Mouse (Mus musculus): ENCODE measurements around the gene Pkig. TPM values are rescaled to one million over a fixed set of nuclear protein-coding genes. Genes with fewer than 3 reads are reported as not detected.

Gene Pkig
- 109 and 152 TPM in 2 replicates for polyA plus RNA-seq (2011; ENCODE audit: insufficient read depth, insufficient read length, low replicate concordance, missing spikeins)

DNA sequence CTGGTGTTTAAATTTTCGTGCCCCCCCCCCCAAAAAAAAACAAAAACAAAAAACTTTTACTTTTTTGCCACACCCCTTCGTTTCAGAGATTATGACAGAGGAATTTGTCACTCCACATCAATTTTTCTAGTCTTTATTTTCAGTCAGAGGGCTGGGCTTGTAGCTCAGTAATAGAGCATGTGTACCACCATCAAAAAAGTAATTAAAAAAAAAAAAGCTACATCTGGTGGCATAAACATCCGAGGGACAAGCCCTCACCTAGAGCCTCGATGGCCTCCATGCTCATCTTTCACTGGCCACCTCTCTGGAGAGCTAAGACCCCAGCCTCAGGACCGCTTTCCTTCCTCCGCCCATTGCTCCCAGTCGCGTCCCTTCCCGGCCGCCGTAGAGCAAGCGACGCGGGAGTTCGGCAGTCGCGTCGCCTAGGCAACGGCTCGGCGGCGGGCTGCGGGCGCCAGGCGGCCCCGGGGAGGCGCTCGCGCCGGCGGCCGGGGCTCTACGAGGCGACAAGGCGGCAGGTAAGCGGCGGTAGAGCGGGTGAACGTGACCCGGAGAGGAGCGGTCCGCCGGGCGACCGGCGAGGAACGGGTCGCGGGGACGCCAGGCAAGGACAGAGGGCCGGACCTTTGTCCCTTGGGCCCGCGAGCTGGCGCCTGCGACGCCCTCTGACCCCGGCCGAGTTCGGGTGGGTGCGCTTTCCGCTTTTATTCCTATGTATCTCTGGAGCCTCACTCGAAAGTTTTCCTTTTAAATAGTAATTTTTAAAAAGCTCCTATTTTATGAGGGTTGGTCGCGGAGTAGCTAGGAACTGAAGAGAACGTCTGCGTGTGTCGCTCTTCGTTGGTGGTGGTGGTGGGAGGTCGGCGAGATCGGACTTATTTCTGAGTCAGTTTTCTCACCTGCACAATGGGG is at the start of gene Pkig:
Gene Pkig, plus strand, starts transcription at position 412 of the 912 bp plus-strand sequence.
- Histone ChIP-seq H3K27ac (ENCODE audit: control insufficient read depth, insufficient read depth, low read depth, low read length, poor library complexity) (peak within 1 kb of the TSS; percentile 83), H3K4me1 (ENCODE audit: control insufficient read depth, insufficient read depth, low read length) (peaks cover 11% of the 10 kb centered on the region)

DNA sequence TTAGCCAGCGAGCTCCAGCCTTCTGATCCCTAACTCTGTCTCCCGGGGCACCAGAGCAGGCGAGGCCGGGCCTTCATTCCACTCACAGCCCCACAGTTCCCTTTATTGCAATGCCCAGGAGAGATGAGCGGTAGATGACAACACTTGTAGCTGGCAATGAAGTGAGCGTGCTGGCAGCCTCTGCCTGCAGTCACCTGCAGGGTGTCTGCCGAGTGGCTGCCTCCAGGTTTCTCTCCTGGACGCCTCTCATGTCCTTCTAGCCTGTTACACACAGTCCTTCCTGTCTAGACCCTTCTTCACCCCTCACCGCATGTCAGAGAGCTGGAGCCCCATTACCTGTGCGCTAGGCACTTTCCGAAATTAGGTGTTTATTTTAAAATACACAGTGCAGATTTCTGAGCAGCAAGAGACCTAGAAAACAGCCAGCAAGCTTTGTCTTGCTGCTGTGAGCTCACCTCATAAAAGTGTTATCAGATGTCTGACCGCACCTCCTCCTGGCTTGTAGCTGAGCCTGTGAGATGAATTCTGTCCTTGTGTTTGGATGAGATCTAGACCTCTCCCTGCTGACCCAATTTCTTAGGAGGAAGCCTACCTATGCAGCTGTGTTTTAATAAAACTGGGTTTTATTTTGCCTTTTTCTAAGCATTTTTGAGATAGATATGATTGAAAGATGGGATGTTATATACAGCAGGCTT is 48.8 kb upstream of the Pkig start:
- H3K4me1 ChIP-seq (ENCODE audit: control insufficient read depth, insufficient read depth, low read length), result no peaks in the 10 kb centered on the region
- no peak for TF ChIP-seq CTCF (IDR thresholded peaks at IDR 0.05; ENCODE audit: control insufficient read depth, insufficient read depth, low read length)
- 86% methylated on average over 12 of the region's 12 CpGs for WGBS
- H3K27ac ChIP-seq (ENCODE audit: control insufficient read depth, insufficient read depth, low read depth, low read length, poor library complexity), result no peak overlapping the region
- no peak overlapping the region for H3K4me3 ChIP-seq (replicated peaks; ENCODE audit: control insufficient read depth, low read depth, low read length)

More for the DNA sequence above, at the start of gene Pkig:
- WGBS, result under 1% methylated on average over 71 of the region's 71 CpGs
- peak; percentile 9; the same call in 1 of the 2 replicates for TF ChIP-seq CTCF (IDR thresholded peaks at IDR 0.05; ENCODE audit: control insufficient read depth, insufficient read depth, low read length)
- TF ChIP-seq POLR2A (IDR thresholded peaks at IDR 0.05; ENCODE audit: borderline replicate concordance, control insufficient read depth, low read depth, low read length), result peak; percentile 46; the same call in 1 of the 2 replicates
- H3K4me3 ChIP-seq (replicated peaks; ENCODE audit: control insufficient read depth, low read depth, low read length), result peak within 1 kb of the TSS; percentile 78

DNA sequence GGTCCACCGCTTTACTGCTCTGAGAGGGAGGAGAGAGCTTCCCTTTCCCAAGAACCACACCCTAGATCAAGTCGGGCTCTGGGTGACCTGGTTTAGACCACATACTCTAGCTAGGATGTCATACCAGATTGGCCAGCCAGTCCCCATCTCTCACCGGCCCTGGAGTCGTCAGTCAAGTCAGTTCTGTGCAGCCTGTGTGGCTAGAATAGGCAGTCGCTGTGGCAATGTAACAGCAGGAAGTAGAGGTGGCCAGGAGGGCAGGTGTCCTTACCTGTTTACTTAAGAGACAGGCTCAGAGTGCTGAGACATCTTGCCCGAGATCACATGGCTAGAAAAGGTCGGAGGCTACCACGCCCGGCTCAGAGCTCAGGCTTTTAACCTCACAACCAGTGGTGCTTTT is 47.0 kb upstream of the Pkig start:
- TF ChIP-seq POLR2A (IDR thresholded peaks at IDR 0.05; ENCODE audit: borderline replicate concordance, control insufficient read depth, low read depth, low read length) (no peak), CTCF (IDR thresholded peaks at IDR 0.05; ENCODE audit: control insufficient read depth, insufficient read depth, low read length) (no peak)
- 82% methylated on average over 9 of the region's 9 CpGs for WGBS
- H3K27ac ChIP-seq (ENCODE audit: control insufficient read depth, insufficient read depth, low read depth, low read length, poor library complexity), result no peak overlapping the region
- no peaks in the 10 kb centered on the region for H3K4me1 ChIP-seq (ENCODE audit: control insufficient read depth, insufficient read depth, low read length)
- H3K4me3 ChIP-seq (replicated peaks; ENCODE audit: control insufficient read depth, low read depth, low read length), result no peak overlapping the region

DNA sequence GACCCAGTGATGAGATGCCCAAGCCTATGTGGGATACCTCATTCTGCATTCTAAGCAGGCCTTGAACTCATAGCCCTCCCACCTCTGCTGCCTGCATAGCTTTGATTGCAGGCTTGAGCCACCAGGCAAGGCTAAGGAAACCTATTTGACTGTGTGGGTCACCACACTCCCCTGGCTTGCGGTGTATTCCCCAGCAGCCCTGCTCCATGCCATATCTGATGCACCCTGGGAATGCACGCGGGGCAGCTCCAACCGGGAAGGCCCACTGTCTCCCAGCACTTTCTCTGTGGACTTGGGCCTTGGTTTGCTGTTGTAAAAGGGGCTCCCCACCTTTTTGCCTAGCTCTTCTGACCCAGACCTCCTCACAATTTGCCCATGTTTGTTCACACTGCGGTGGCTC is 45.0 kb upstream of the Pkig start:
- peak overlapping the region; percentile 6; the same call in 1 of the 2 replicates for H3K27ac ChIP-seq (ENCODE audit: control insufficient read depth, insufficient read depth, low read depth, low read length, poor library complexity)
- TF ChIP-seq CTCF (IDR thresholded peaks at IDR 0.05; ENCODE audit: control insufficient read depth, insufficient read depth, low read length), result no peak
- no peak for TF ChIP-seq POLR2A (IDR thresholded peaks at IDR 0.05; ENCODE audit: borderline replicate concordance, control insufficient read depth, low read depth, low read length)
- 97% methylated on average over 5 of the region's 5 CpGs for WGBS
- H3K4me1 ChIP-seq (ENCODE audit: control insufficient read depth, insufficient read depth, low read length), result no peaks in the 10 kb centered on the region
- H3K4me3 ChIP-seq (replicated peaks; ENCODE audit: control insufficient read depth, low read depth, low read length), result no peak overlapping the region

DNA sequence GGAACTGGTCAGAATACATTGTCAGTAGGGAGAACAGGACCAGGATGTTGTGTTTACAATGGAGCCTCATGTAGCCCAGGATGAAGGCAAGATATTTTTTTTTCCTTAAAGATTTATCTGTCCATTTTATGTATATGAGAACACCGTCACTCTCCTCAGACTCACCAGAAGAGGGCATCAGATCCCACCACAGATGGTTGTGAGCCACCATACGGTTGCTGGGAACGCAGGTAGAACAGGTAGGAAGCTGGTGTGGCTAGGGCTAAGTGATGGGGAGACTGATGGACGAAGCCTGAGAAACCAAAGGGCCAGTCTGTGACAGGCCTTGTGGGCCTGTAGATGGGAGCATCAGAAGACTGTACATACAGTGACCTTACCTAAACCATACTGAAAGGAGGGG is 44.2 kb upstream of the Pkig start:
- H3K27ac ChIP-seq (ENCODE audit: control insufficient read depth, insufficient read depth, low read depth, low read length, poor library complexity), result no peak overlapping the region
- no peak for TF ChIP-seq POLR2A (IDR thresholded peaks at IDR 0.05; ENCODE audit: borderline replicate concordance, control insufficient read depth, low read depth, low read length)
- H3K4me3 ChIP-seq (replicated peaks; ENCODE audit: control insufficient read depth, low read depth, low read length), result no peak overlapping the region
- 88% methylated on average over 4 of the region's 4 CpGs for WGBS
- no peaks in the 10 kb centered on the region for H3K4me1 ChIP-seq (ENCODE audit: control insufficient read depth, insufficient read depth, low read length)

DNA sequence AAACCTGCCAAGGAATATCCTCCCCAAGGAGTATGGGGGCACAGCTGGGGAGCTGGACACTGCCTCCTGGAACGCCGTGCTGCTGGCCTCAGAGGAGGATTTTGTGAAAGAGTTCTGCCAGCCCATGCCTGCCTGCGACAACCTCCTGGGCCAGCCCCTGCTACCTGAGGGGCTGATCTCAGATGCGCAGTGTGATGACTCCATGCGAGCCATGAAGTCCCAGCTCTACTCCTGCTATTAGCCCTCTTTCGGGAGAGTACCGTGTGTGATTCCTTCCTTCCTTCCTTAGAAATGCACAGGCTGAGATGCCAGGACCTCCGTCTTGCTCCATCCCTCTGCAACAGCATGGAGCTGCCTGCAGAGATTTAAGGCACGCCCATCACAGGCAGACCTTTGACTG is 42.8 kb upstream of the Pkig start:
- TF ChIP-seq CTCF (IDR thresholded peaks at IDR 0.05; ENCODE audit: control insufficient read depth, insufficient read depth, low read length), result no peak
- TF ChIP-seq POLR2A (IDR thresholded peaks at IDR 0.05; ENCODE audit: borderline replicate concordance, control insufficient read depth, low read depth, low read length), result no peak
- 90% methylated on average over 9 of the region's 9 CpGs for WGBS
- Histone ChIP-seq H3K4me1 (ENCODE audit: control insufficient read depth, insufficient read depth, low read length) (no peaks in the 10 kb centered on the region), H3K4me3 (replicated peaks; ENCODE audit: control insufficient read depth, low read depth, low read length) (no peak overlapping the region), H3K27ac (ENCODE audit: control insufficient read depth, insufficient read depth, low read depth, low read length, poor library complexity) (no peak overlapping the region)

DNA sequence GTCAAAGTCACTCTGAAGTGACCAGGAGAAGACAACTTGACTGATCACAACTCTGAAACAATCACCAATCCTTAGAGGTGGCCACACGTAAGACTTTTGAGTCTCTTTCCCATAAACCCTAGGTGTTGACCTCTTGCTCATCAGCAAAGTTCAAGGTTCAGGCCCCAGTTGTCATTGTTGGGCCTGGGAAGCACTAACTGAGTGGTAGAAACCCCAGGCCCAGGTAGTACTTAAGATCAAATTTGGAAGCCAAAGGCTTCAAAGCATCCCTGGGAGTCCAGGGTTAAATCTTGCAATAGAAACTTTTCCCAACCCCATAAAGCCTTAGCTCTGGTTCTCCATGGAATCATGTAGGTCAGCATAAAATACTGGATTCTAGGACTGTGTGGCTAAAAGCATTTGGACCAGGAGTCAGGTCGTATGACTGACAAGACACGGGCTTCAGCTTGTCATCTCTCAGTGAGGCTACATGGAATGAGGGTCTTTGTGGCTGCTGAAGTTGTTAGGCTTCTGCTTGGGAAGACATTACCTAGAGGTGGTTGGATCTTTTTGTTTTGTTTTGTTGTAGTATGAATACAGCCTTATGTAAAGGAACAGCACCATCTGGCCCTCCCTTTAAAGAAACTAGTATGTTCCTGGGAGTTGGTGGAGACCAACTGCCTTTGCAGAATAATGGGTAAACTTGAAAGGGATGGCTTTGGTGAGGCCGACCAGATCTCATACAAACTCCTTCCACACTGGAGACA is 42.1 kb upstream of the Pkig start:
- Histone ChIP-seq H3K4me1 (ENCODE audit: control insufficient read depth, insufficient read depth, low read length) (no peaks in the 10 kb centered on the region), H3K4me3 (replicated peaks; ENCODE audit: control insufficient read depth, low read depth, low read length) (no peak overlapping the region), H3K27ac (ENCODE audit: control insufficient read depth, insufficient read depth, low read depth, low read length, poor library complexity) (no peak overlapping the region)
- TF ChIP-seq POLR2A (IDR thresholded peaks at IDR 0.05; ENCODE audit: borderline replicate concordance, control insufficient read depth, low read depth, low read length) (no peak), CTCF (IDR thresholded peaks at IDR 0.05; ENCODE audit: control insufficient read depth, insufficient read depth, low read length) (no peak)
- WGBS, result 80% methylated on average over 4 of the region's 4 CpGs
